Mouse (Mus musculus): ENCODE results near the gene Dtd1. TPM values are rescaled to one million over a fixed set of nuclear protein-coding genes. Genes with fewer than 3 reads are reported as not detected.

The Dtd1 gene
- total and polyA plus RNA-seq, 3 experiments = 32.5 to 36.0 TPM; not detected in 1

Other genes starting within 250 kb of the Dtd1 start
- 24.6 and 25.9 TPM in 2 replicates for gene Kat14, start 230.9 kb upstream of the Dtd1 start, total RNA-seq (2012; rRNA removed)
- 10 to 100 TPM in 1 of 2 experiments, not detected in 1; 52.9 TPM for gene Kat14, start 230.9 kb upstream of the Dtd1 start, polyA plus RNA-seq (2012; ENCODE audit: insufficient read depth in 1 of 2, insufficient read length in 2 of 2, low read depth in 1 of 2, low replicate concordance in 2 of 2, missing spikeins in 1 of 2)
- not detected in 2 replicates for gene Pet117, start 230.9 kb upstream of the Dtd1 start, total RNA-seq (2012; rRNA removed)
- gene Pet117, start 230.9 kb upstream of the Dtd1 start, polyA plus RNA-seq (2012; ENCODE audit: insufficient read depth in 1 of 2, insufficient read length in 2 of 2, low read depth in 1 of 2, low replicate concordance in 2 of 2, missing spikeins in 1 of 2) = not detected
- gene Dzank1, start 72.5 kb upstream of the Dtd1 start, total RNA-seq (2012; rRNA removed) = 0.03 and 0.08 TPM in 2 replicates
- under 1 TPM in 1 of 2 experiments, not detected in 1; 0.35 TPM for gene Dzank1, start 72.5 kb upstream of the Dtd1 start, polyA plus RNA-seq (2012; ENCODE audit: insufficient read depth in 1 of 2, insufficient read length in 2 of 2, low read depth in 1 of 2, low replicate concordance in 2 of 2, missing spikeins in 1 of 2)
- 23.6 and 27.3 TPM in 2 replicates for gene Polr3f, start 72.2 kb upstream of the Dtd1 start, total RNA-seq (2012; rRNA removed)
- 10 to 100 TPM in 1 of 2 experiments, not detected in 1; 17.9 TPM for gene Polr3f, start 72.2 kb upstream of the Dtd1 start, polyA plus RNA-seq (2012; ENCODE audit: insufficient read depth in 1 of 2, insufficient read length in 2 of 2, low read depth in 1 of 2, low replicate concordance in 2 of 2, missing spikeins in 1 of 2)
- 0.07 and 0.08 TPM in 2 replicates for gene Rbbp9, start 49.0 kb upstream of the Dtd1 start, total RNA-seq (2012; rRNA removed)
- gene Rbbp9, start 49.0 kb upstream of the Dtd1 start, polyA plus RNA-seq (2012; ENCODE audit: insufficient read depth in 1 of 2, insufficient read length in 2 of 2, low read depth in 1 of 2, low replicate concordance in 2 of 2, missing spikeins in 1 of 2) = under 1 TPM in 1 of 2 experiments, not detected in 1; 0.15 TPM
- 76.8 and 89.8 TPM in 2 replicates for gene Sec23b, start 43.7 kb upstream of the Dtd1 start, total RNA-seq (2012; rRNA removed)
- 10 to 100 TPM in 1 of 2 experiments, not detected in 1; 78.7 TPM for gene Sec23b, start 43.7 kb upstream of the Dtd1 start, polyA plus RNA-seq (2012; ENCODE audit: insufficient read depth in 1 of 2, insufficient read length in 2 of 2, low read depth in 1 of 2, low replicate concordance in 2 of 2, missing spikeins in 1 of 2)
- 24.6 and 28.6 TPM in 2 replicates for gene Smim26, start 5.8 kb upstream of the Dtd1 start, total RNA-seq (2012; rRNA removed)
- gene Smim26, start 5.8 kb upstream of the Dtd1 start, polyA plus RNA-seq (2012; ENCODE audit: insufficient read depth in 1 of 2, insufficient read length in 2 of 2, low read depth in 1 of 2, low replicate concordance in 2 of 2, missing spikeins in 1 of 2) = 10 to 100 TPM in 1 of 2 experiments, not detected in 1; 16.4 TPM
- gene Scp2d1, start 223.8 kb downstream of the Dtd1 start, total RNA-seq (2012; rRNA removed) = not detected in 2 replicates
- gene Scp2d1, start 223.8 kb downstream of the Dtd1 start, polyA plus RNA-seq (2012; ENCODE audit: insufficient read depth in 1 of 2, insufficient read length in 2 of 2, low read depth in 1 of 2, low replicate concordance in 2 of 2, missing spikeins in 1 of 2) = not detected

Data from MEL (cell line).